Comparison of ENCODE assay signal across 29 mouse cellular contexts in genomic region chr12:29920298-29920697, GRCm38 (mm10). TPM values are rescaled to one million over a fixed set of nuclear protein-coding genes. Genes with fewer than 3 reads are reported as not detected.
A peak's percentile ranks its signal among the peaks of the same experiment; 100 is the strongest.
DNase-seq lines count a peak whose midpoint lies in the region; ATAC-seq and TF ChIP-seq lines count a peak whose summit lies in the region.
"Had no signal": no experiment of that assay in that cellular context is flagged by ENCODE, and none has a peak within 500 bp of the region (broad histone marks: within the 10 kb centered on the region; RNA-seq: fewer than 3 reads in every experiment).

No protein-coding gene starts in this region.

- no peak for TF ChIP-seq POLR2A in myocyte (IDR thresholded peaks at IDR 0.05; ENCODE audit: insufficient read length, low read depth)

- H3K27me3 ChIP-seq in myocyte (ENCODE audit: control insufficient read depth, insufficient read depth, insufficient read length) = no peaks in the 10 kb centered on the region
- H3K27me3 ChIP-seq: CH12.LX; embryonic facial prominence, embryonic 13.5 days; embryonic facial prominence, embryonic 15.5 days; forebrain, embryonic 12.5 days had no signal

- no peak overlapping the region for H3K4me3 ChIP-seq in left cerebral cortex, adult 2 months
- no peak overlapping the region for H3K4me3 ChIP-seq in myocyte
- H3K4me3 ChIP-seq: embryonic facial prominence, embryonic 13.5 days; embryonic facial prominence, embryonic 15.5 days; erythroblast, embryonic 14.5 days; forebrain, embryonic 10.5 days; forebrain, embryonic 12.5 days had no signal

- peak; percentile 87 for ATAC-seq in frontal cortex, adult (ENCODE audit: low TSS enrichment)
- ATAC-seq: CD4-positive, CD25-positive, alpha-beta regulatory T cell, adult 4 months; forebrain, embryonic 14.5 days; forebrain, embryonic 16.5 days had no signal

- no peaks in the 10 kb centered on the region for H3K36me3 ChIP-seq in myocyte (ENCODE audit: control insufficient read depth, insufficient read depth)
- H3K36me3 ChIP-seq: embryonic facial prominence, embryonic 13.5 days; embryonic facial prominence, embryonic 15.5 days; forebrain, embryonic 10.5 days; forebrain, embryonic 12.5 days; G1E had no signal

- DNase-seq in frontal cortex, postnatal 14 days (ENCODE audit: low spot score in 2 of 2) = no peak
- DNase-seq in left cerebral cortex, adult 2 months (ENCODE audit: extremely low spot score in 1 of 2, low spot score in 2 of 2) = no peak
- DNase-seq in left cerebral cortex, postnatal 4 days = no peak
- DNase-seq in NIH3T3 (ENCODE audit: low read depth) = peak; percentile 55
- DNase-seq in right cerebral cortex, adult 18-20 months = no peak
- DNase-seq in thymus, postnatal 4 days = no peak
- DNase-seq: adrenal gland, adult 2 months; adrenal gland, postnatal 10 days; adrenal gland, postnatal 25 days; cerebellum, adult 11 months; cerebellum, adult 18-20 months; cerebellum, adult 8-10 months; cerebellum, adult 9-11 months; cerebellum, postnatal 14 days; cerebellum, postnatal 36 days; embryo, embryonic 11 days had no signal

- no peak for TF ChIP-seq CTCF in left cerebral cortex, adult 2 months (IDR thresholded peaks at IDR 0.05)

- H3ac ChIP-seq in myocyte (ENCODE audit: control insufficient read depth, insufficient read length) = no peak overlapping the region

- peak overlapping the region; percentile 53 for H3K4me2 ChIP-seq in myocyte (ENCODE audit: low read depth)
- H3K4me2 ChIP-seq: embryonic facial prominence, embryonic 13.5 days; embryonic facial prominence, embryonic 15.5 days; forebrain, embryonic 12.5 days had no signal

- intact Hi-C loops in left cerebral cortex, adult 2 months (cut with DNase I) = no loop called here
- intact Hi-C loops in left cerebral cortex, postnatal 4 days (cut with DNase I) = no loop called here

- peak overlapping the region; percentile 78 for H3K27ac ChIP-seq in left cerebral cortex, adult 2 months
- H3K27ac ChIP-seq: embryonic facial prominence, embryonic 13.5 days; embryonic facial prominence, embryonic 15.5 days; forebrain, embryonic 10.5 days; forebrain, embryonic 12.5 days had no signal

- H3K79me2 ChIP-seq in myocyte (ENCODE audit: control insufficient read depth, insufficient read depth) = no peaks in the 10 kb centered on the region

TF ChIP-seq in myocyte, 11 proteins besides CTCF, POLR2A, EP300 and RAD21:
- TF ChIP-seq USF1 (IDR thresholded peaks at IDR 0.05; ENCODE audit: low read depth) = no peak
- no peak for TF ChIP-seq TCF12 (IDR thresholded peaks at IDR 0.05; ENCODE audit: insufficient read depth, poor library complexity, severe bottlenecking)
- TF ChIP-seq SRF (IDR thresholded peaks at IDR 0.05; ENCODE audit: control insufficient read depth, insufficient read length, low read depth) = no peak
- TF ChIP-seq MYOD1 (IDR thresholded peaks at IDR 0.05; ENCODE audit: control insufficient read depth in 1 of 3, insufficient read length in 2 of 3, low read depth in 2 of 3) = peak in 2 of 3 experiments; percentile 62 to 64
- TF ChIP-seq REST (IDR thresholded peaks at IDR 0.05; ENCODE audit: insufficient read depth, insufficient read length) = no peak
- peak in 1 of 3 experiments; percentile 63 for TF ChIP-seq MYOG (IDR thresholded peaks at IDR 0.05; ENCODE audit: control insufficient read depth in 1 of 3, insufficient read depth in 1 of 3, insufficient read length in 2 of 3, low read depth in 2 of 3)
- TF ChIP-seq POLR2AphosphoS2 (IDR thresholded peaks at IDR 0.05; ENCODE audit: insufficient read length, low read depth) = no peak
- TF ChIP-seq MAX (IDR thresholded peaks at IDR 0.05; ENCODE audit: low read depth) = no peak

RNA-seq across cellular contexts. Expression of gene Pxdn, which starts 17.1 kb away (rescaled TPM):
- 10 to 100 TPM; 51.7 to 61.5 TPM for total RNA-seq in left cerebral cortex, adult 2 months (2021)
- 10 to 100 TPM; 82.6 to 83.3 TPM for total RNA-seq in left cerebral cortex, postnatal 4 days (2021)
- polyA plus RNA-seq in myocyte (2012; fragmentation: generic; extraction: Trizol) = 50.5 TPM
- total RNA-seq: common myeloid progenitor, adult 5-6 weeks had no signal
- polyA plus RNA-seq: CD4-positive, CD25-positive, alpha-beta regulatory T cell, adult 4 months; erythroblast, embryonic 14.5 days; G1E had no signal
